Mouse (Mus musculus): ENCODE results near the gene Eomes.
A peak's percentile ranks its signal among the peaks of the same experiment; 100 is the strongest.

The Eomes gene

GRCm38 (mm10) chr9:118488138-118488895, 10.3 kb downstream of the Eomes start:
- peak; percentile 19 to 53 for DNase-seq

GRCm38 (mm10) chr9:118488896-118489578, 11.0 kb downstream of the Eomes start:
- no peak for DNase-seq

- DNase-seq, result peak; percentile 37 to 67
Measured at GRCm38 (mm10) chr9:118489579-118490019, 11.6 kb downstream of the Eomes start.

- no peak for DNase-seq
Measured at GRCm38 (mm10) chr9:118491195-118491594, 13.2 kb downstream of the Eomes start.

GRCm38 (mm10) chr9:118492932-118493698, 15.1 kb downstream of the Eomes start:
- DNase-seq, result no peak

GRCm38 (mm10) chr9:118494106-118494505, 16.1 kb downstream of the Eomes start:
- DNase-seq, result no peak

GRCm38 (mm10) chr9:118495933-118496332, 17.9 kb downstream of the Eomes start:
- DNase-seq, result no peak

GRCm38 (mm10) chr9:118496952-118497351, 18.9 kb downstream of the Eomes start:
- no peak for DNase-seq

GRCm38 (mm10) chr9:118498061-118498460, 20.0 kb downstream of the Eomes start:
- no peak for DNase-seq

GRCm38 (mm10) chr9:118500963-118501362, 23.0 kb downstream of the Eomes start:
- DNase-seq, result no peak

- no peak for DNase-seq
Measured at GRCm38 (mm10) chr9:118504656-118505055, 26.6 kb downstream of the Eomes start.

- peak; percentile 75 to 88 for DNase-seq
Measured at GRCm38 (mm10) chr9:118506020-118506403, 28.0 kb downstream of the Eomes start, which contains the start of gene Golga4. TSS of gene Golga4 (plus strand) at chr9:118506267.

GRCm38 (mm10) chr9:118506404-118507231, 28.6 kb downstream of the Eomes start:
- peak; percentile 14 to 19 for DNase-seq

GRCm38 (mm10) chr9:118507552-118507951, 29.5 kb downstream of the Eomes start:
- no peak for DNase-seq

- no peak for DNase-seq
Measured at GRCm38 (mm10) chr9:118508601-118509000, 30.6 kb downstream of the Eomes start.

GRCm38 (mm10) chr9:118510941-118511690, 33.1 kb downstream of the Eomes start:
- DNase-seq, result no peak

GRCm38 (mm10) chr9:118512681-118513233, 34.7 kb downstream of the Eomes start:
- no peak for DNase-seq

GRCm38 (mm10) chr9:118515476-118515875, 37.5 kb downstream of the Eomes start:
- no peak for DNase-seq

GRCm38 (mm10) chr9:118516162-118516561, 38.1 kb downstream of the Eomes start:
- no peak for DNase-seq

GRCm38 (mm10) chr9:118517619-118518018, 39.6 kb downstream of the Eomes start:
- no peak for DNase-seq

GRCm38 (mm10) chr9:118519101-118519500, 41.1 kb downstream of the Eomes start:
- no peak for DNase-seq

All from spleen, adult 18-20 months (tissue).